Mouse (Mus musculus): ENCODE measurements around the gene Pdia4. TPM values are rescaled to one million over a fixed set of nuclear protein-coding genes. Genes with fewer than 3 reads are reported as not detected.
"Not testable (repeated sequence)": the region's sequence is repeated elsewhere in the genome, so short reads cannot be mapped to it uniquely, and the experiment has no call there.

Pdia4 gene
- polyA plus RNA-seq (2015; fragmentation: Nextera tagmentation; extraction: Ambion mirVana), result 162 and 189 TPM in 2 replicates

DNA sequence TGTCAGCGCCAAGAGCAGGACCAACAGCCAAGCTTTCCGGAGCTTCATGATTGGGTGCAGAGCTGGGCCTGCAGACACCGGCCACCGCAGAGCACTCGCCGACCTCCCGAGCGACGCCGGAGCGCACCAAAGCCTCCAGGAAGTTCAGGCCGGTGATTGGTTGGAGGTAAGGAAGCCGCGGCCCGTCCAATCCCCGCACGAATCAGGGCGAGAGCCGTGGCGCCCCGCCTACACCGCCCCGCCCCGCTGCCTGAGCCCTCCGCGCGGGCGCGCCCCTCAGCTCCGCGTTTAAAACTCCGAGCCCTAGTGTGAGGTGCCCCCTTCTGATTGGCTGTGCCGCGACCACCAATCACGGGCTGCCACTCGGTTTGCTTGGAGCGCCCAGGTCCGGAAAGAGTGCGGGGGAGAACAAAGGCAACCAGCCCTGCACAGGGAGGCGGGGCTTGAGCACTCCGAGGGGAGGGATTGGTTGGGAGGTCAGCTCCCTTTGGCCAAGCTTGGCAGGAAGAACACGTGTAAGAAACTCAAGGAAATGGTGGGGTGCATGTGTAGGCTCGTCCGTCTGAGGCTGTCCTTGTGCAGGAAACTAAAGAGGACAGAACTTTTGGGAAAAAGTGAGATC, at the start of gene Pdia4:
Pdia4 (minus strand) TSS at position 174 of the 622 bp plus-strand sequence.
- Histone ChIP-seq H3K9ac (peak within 1 kb of the TSS; percentile 86), H3K27ac (replicated peaks) (peak within 1 kb of the TSS; percentile 93), H3K27me3 (replicated peaks) (no peaks in the 10 kb centered on the region), H3K4me3 (peak within 1 kb of the TSS; percentile 73), H3K9me3 (no peaks in the 10 kb centered on the region), H3K4me1 (peaks cover 40% of the 10 kb centered on the region), H3K4me2 (peak within 1 kb of the TSS; percentile 78), H3K36me3 (peaks cover 4% of the 10 kb centered on the region)
- under 1% methylated on average over 44 of the region's 44 CpGs for WGBS
- peak; percentile 99 for ATAC-seq (ENCODE audit: extremely low read depth, insufficient number of reproducible peaks, low FRiP score, low TSS enrichment)

DNA sequence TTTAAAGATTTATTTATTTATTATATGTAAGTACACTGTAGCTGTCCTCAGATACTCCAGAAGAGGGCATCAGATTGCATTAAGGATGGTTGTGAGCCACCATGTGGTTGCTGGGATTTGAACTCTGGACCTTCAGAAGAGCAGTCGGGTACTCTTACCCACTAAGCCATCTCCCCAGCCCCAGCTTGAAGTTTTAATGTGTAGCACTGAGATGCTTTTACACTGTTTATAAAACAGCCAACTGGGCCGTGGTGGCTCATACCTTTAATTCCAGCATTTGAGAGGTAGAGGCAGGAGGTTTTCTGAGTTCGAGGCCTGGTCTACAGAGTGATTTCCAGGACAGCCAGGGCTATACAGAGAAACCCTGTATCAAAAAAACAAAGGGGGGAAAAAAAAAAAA, 44.5 kb upstream of the Pdia4 start:
- not testable (repeated sequence) for H3K4me3 ChIP-seq; H3K4me1 ChIP-seq; ATAC-seq (ENCODE audit: extremely low read depth, insufficient number of reproducible peaks, low FRiP score, low TSS enrichment); H3K27ac ChIP-seq (replicated peaks); H3K9ac ChIP-seq; H3K4me2 ChIP-seq; H3K27me3 ChIP-seq (replicated peaks); H3K9me3 ChIP-seq
- 82% methylated on average over 3 of the region's 3 CpGs for WGBS
- peaks cover 29% of the 10 kb centered on the region for H3K36me3 ChIP-seq

DNA sequence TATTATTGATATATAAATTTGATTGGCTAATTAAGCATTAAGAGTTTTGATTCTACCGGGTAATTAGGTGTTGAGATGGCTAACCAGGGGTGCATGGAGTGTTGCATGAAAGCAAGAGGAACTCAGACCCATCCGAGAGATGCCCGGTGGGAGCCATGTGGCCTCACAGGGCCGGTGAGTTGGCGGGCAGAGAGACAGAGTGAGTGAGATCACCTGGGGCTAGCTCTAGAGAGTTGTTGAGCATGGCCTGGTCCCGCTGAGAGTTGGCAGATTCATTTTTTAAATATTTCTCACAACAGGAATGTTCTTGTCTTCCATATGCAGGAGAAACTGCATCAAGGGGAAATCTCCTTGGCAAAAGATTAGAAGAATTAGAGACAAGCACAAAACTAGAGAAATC, 44.0 kb upstream of the Pdia4 start:
- Histone ChIP-seq H3K4me3 (no peak overlapping the region), H3K4me1 (no peaks in the 10 kb centered on the region), H3K27ac (replicated peaks) (no peak overlapping the region), H3K36me3 (peaks cover 25% of the 10 kb centered on the region), H3K9me3 (no peaks in the 10 kb centered on the region), H3K27me3 (replicated peaks) (no peaks in the 10 kb centered on the region), H3K9ac (no peak overlapping the region), H3K4me2 (no peak overlapping the region)
- no peak for ATAC-seq (ENCODE audit: extremely low read depth, insufficient number of reproducible peaks, low FRiP score, low TSS enrichment)
- WGBS, result 88% methylated on average over 6 of the region's 6 CpGs

GRCm38 (mm10) chr6:47845779-47846178, 32.5 kb upstream of the Pdia4 start:
- Histone ChIP-seq H3K36me3 (0 out of 2 replicates have a peak, but pooled peaks cover 9% of the 10 kb centered on the region), H3K9ac (no peak overlapping the region), H3K4me2 (no peak overlapping the region), H3K4me3 (no peak overlapping the region), H3K9me3 (no peaks in the 10 kb centered on the region), H3K27ac (replicated peaks) (no peak overlapping the region), H3K27me3 (replicated peaks) (no peaks in the 10 kb centered on the region), H3K4me1 (no peaks in the 10 kb centered on the region)
- ATAC-seq (ENCODE audit: extremely low read depth, insufficient number of reproducible peaks, low FRiP score, low TSS enrichment), result no peak

DNA sequence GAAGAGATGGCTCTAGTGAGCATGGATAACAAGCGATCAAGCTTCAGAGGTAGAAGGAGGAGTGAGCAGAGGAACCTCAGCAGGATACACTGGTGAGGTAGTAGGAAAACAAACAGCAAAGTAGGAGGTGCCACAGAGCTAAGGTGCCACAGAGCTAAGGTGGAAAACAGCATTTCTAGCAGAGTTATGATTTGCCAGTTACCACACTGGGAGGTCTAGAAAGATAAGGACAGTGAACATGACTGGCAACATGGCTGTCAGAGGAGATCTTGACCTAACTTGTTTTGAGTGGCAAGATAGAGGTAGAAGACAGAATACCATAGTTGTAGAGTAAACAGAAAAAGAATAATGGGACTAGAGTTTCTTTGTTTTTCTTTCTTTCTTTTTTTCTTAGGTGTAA, 29.1 kb upstream of the Pdia4 start:
- H3K36me3 ChIP-seq, result peaks cover 9% of the 10 kb centered on the region; the same call in 1 of the 2 replicates
- H3K4me2 ChIP-seq, result no peak overlapping the region
- whole genome bisulfite sequencing, result 90% methylated on average over 1 of the region's 1 CpGs
- no peak overlapping the region for H3K9ac ChIP-seq
- no peak overlapping the region for H3K4me3 ChIP-seq
- H3K9me3 ChIP-seq, result no peaks in the 10 kb centered on the region
- no peak for ATAC-seq (ENCODE audit: extremely low read depth, insufficient number of reproducible peaks, low FRiP score, low TSS enrichment)
- peaks cover 5% of the 10 kb centered on the region; the same call in 1 of the 2 replicates for H3K27me3 ChIP-seq (replicated peaks)
- peaks cover 7% of the 10 kb centered on the region for H3K4me1 ChIP-seq
- H3K27ac ChIP-seq (replicated peaks), result no peak overlapping the region

- H3K4me3 ChIP-seq, result no peak overlapping the region
- no peaks in the 10 kb centered on the region for H3K9me3 ChIP-seq
- H3K9ac ChIP-seq, result no peak overlapping the region
- ATAC-seq (ENCODE audit: extremely low read depth, insufficient number of reproducible peaks, low FRiP score, low TSS enrichment), result no peak
- H3K27ac ChIP-seq (replicated peaks), result no peak overlapping the region
- peaks cover 9% of the 10 kb centered on the region; the same call in 1 of the 2 replicates for H3K36me3 ChIP-seq
- peaks cover 5% of the 10 kb centered on the region; the same call in 1 of the 2 replicates for H3K27me3 ChIP-seq (replicated peaks)
- peaks cover 11% of the 10 kb centered on the region for H3K4me1 ChIP-seq
- H3K4me2 ChIP-seq, result no peak overlapping the region
- WGBS, result 84% methylated on average over 2 of the region's 2 CpGs
Measured at GRCm38 (mm10) chr6:47841831-47842230, 28.6 kb upstream of the Pdia4 start.

GRCm38 (mm10) chr6:47841077-47841476, 27.8 kb upstream of the Pdia4 start:
- Histone ChIP-seq H3K27ac (replicated peaks) (no peak overlapping the region), H3K27me3 (replicated peaks) (peaks cover 5% of the 10 kb centered on the region; the same call in 1 of the 2 replicates), H3K9me3 (no peaks in the 10 kb centered on the region), H3K36me3 (peaks cover 6% of the 10 kb centered on the region; the same call in 1 of the 2 replicates), H3K9ac (no peak overlapping the region), H3K4me1 (peaks cover 15% of the 10 kb centered on the region), H3K4me3 (no peak overlapping the region), H3K4me2 (no peak overlapping the region)
- 95% methylated on average over 1 of the region's 1 CpGs for WGBS
- no peak for ATAC-seq (ENCODE audit: extremely low read depth, insufficient number of reproducible peaks, low FRiP score, low TSS enrichment)

DNA sequence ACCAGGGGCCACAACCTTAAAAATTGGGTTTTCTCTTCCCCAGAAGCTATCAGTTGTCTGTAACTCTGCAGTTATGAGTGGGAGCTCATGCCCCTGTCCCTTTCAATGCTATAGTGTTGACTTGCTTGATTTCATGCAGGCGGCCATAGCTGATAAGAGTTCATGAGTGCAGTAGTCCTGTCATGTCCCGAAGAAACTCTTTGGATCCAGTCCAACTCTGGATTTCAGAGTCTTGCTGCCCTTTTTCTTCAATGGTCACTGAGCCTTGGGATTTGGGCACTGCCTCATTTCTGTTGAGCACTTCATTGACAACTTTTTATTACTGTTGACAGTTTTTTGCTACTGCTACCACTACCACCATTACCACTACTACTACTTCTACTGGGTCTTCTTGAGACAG, 24.4 kb upstream of the Pdia4 start:
- Histone ChIP-seq H3K9ac (no peak overlapping the region), H3K9me3 (no peaks in the 10 kb centered on the region), H3K4me3 (no peak overlapping the region), H3K36me3 (peaks cover 6% of the 10 kb centered on the region; the same call in 1 of the 2 replicates), H3K4me2 (peak overlapping the region; percentile 20; the same call in 1 of the 2 replicates), H3K4me1 (peaks cover 15% of the 10 kb centered on the region), H3K27ac (replicated peaks) (no peak overlapping the region), H3K27me3 (replicated peaks) (peaks cover 9% of the 10 kb centered on the region; the same call in 1 of the 2 replicates)
- ATAC-seq (ENCODE audit: extremely low read depth, insufficient number of reproducible peaks, low FRiP score, low TSS enrichment), result no peak
- 25% methylated on average over 2 of the region's 2 CpGs for WGBS

DNA sequence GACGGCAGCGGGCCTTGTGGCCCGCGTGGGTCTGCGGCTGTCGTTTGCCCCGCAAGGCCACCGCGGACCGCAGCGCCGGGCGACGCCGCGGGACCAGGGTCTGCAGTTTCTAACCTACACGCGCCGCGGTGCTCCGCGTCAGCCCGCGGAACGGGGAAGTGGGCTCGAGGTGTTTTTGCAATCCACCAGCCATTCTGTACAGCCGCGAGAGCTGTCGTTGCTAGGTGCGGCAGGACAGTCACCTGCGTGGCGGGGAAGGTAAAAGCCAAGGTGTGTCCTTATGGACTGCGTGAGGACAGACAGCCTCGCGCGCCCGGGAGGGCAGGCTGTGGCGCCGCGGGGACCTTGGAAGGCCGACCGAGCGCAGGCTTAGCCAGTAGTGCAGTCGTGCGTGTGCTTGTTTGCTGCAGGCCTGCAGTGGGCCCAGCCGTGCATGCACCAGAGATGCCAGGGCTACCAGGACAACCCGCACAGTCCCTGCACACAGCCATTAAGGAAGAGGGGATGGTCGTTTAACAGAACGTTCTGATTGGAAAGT, 22.8 kb upstream of the Pdia4 start:
- H3K27ac ChIP-seq (replicated peaks), result peak overlapping the region; percentile 93
- peak; percentile 62; the same call in 1 of the 2 replicates for ATAC-seq (ENCODE audit: extremely low read depth, insufficient number of reproducible peaks, low FRiP score, low TSS enrichment)
- no peaks in the 10 kb centered on the region for H3K9me3 ChIP-seq
- peaks cover 13% of the 10 kb centered on the region; the same call in 1 of the 2 replicates for H3K27me3 ChIP-seq (replicated peaks)
- under 1% methylated on average over 48 of the region's 49 CpGs for WGBS
- peak overlapping the region; percentile 71 for H3K4me2 ChIP-seq
- no peaks in the 10 kb centered on the region; the same call in 1 of the 2 replicates for H3K36me3 ChIP-seq
- H3K4me3 ChIP-seq, result peak overlapping the region; percentile 87
- H3K9ac ChIP-seq, result peak overlapping the region; percentile 94
- peaks cover 15% of the 10 kb centered on the region for H3K4me1 ChIP-seq

GRCm38 (mm10) chr6:47835482-47835983, 22.3 kb upstream of the Pdia4 start, which contains the start of gene Zfp398:
Gene Zfp398, plus strand, starts transcription at chr6:47835661.
- Histone ChIP-seq H3K27ac (replicated peaks) (peak within 1 kb of the TSS; percentile 93), H3K4me1 (peaks cover 18% of the 10 kb centered on the region), H3K9ac (peak within 1 kb of the TSS; percentile 94), H3K4me3 (peak within 1 kb of the TSS; percentile 87), H3K4me2 (peak within 1 kb of the TSS; percentile 71), H3K27me3 (replicated peaks) (peaks cover 13% of the 10 kb centered on the region; the same call in 1 of the 2 replicates), H3K9me3 (no peaks in the 10 kb centered on the region), H3K36me3 (no peaks in the 10 kb centered on the region; the same call in 1 of the 2 replicates)
- peak; percentile 90 for ATAC-seq (ENCODE audit: extremely low read depth, insufficient number of reproducible peaks, low FRiP score, low TSS enrichment)
- WGBS, result under 1% methylated on average over 51 of the region's 52 CpGs

GRCm38 (mm10) chr6:47832220-47832619, 19.0 kb upstream of the Pdia4 start:
- no peak for ATAC-seq (ENCODE audit: extremely low read depth, insufficient number of reproducible peaks, low FRiP score, low TSS enrichment)
- Histone ChIP-seq H3K36me3 (no peaks in the 10 kb centered on the region), H3K27me3 (replicated peaks) (0 out of 2 replicates have a peak, but pooled peaks cover 8% of the 10 kb centered on the region), H3K4me3 (no peak overlapping the region), H3K27ac (replicated peaks) (no peak overlapping the region), H3K4me1 (peaks cover 15% of the 10 kb centered on the region), H3K9ac (no peak overlapping the region), H3K4me2 (no peak overlapping the region), H3K9me3 (no peaks in the 10 kb centered on the region)
- WGBS, result 80% methylated on average over 1 of the region's 1 CpGs
